Mouse (Mus musculus) spleen, postnatal 36 days (tissue): ENCODE results near the gene Fbh1.
A peak's percentile ranks its signal among the peaks of the same experiment; 100 is the strongest.

Experiments
- DNase-seq, 2 experiments: peaks; one replicate each; pipeline ENCODE4 v3.0.0; 2022; ENCODE audit warnings: low spot score in 2 of 2, mixed read lengths in 1 of 2

The Fbh1 gene

DNA sequence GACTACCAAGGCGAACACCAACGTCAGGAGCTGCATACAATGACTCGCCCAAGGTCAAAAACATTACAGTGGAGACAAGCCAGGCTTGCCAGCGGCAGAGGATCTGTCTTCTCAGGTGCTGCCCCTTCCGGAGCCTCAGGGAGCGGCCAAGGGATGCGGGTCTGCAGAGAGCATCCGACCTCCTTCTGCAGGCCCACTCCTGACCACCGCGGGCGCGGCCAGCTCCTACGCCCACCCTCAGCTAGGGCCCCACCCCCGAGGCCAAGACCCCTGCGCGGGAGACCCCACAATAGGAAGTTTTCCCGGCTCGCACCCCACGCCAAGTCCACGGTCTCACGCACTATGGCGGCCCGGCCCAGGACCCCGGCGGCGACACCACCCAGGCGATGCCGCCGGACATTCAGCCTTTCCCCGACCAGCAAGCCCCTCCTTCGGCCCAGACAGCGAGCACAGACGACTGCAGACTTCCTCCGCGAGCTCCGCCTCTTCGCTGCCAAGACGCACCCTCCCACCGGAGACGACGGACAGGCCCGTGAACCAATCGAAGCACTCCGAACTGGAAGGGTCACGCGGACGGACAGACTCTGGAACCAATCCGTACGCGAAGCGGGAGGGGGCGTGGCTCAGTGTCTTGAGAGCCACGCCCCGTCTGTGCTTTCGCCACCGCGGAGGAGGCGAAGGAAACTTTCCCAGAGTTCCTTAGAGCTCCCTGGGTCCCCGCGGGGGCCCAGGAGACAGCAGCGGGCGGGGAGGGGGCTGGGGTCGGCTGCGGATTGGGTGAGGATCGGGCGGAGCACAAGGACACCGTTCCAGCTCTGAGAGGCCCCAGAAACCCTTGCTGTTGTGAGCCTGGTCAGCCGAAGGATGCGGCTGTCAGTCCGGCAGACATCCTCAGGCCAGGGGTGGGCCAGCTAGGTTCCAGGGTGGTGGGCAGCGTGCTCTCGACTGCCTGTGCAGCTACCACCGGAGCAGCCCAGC lies at the start of gene Fbh1, which contains the start of gene Ankrd16:
TSS of gene Fbh1 (minus strand) at position 492 of the 978 bp plus-strand sequence.
TSS of gene Ankrd16 (plus strand) at position 786 of the 978 bp plus-strand sequence.
- DNase-seq: peak; percentile 100

DNA sequence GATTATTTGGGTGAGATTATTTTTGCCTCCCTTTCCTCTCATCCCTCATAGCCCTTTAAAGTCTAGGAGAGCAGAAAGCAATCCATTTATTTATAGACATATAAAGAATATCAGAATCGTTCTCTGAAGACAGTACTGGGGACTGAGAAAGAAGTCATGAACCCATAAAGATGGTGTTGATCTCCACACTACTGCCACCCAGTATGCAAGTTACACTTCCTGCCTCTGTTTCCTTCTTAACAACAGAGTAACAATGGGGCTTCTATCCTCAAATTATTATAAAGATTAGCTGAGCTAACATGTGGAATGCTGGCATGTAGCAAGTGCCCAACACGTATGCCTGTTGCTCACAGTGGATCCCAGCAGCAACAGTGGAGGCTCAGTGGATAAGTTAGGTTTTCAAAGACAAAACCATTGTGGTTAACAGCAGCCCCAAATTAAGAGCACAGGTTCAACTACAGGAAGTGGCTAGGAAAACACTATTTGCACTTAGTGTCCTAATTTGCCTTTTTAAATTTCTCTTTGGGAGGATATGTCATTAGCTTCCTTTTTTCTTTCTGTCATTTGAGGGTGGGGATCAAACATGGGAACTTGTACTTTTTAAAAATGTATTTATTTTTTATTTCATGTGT lies 24.0 kb upstream of the Fbh1 start:
- no peak for DNase-seq

DNA sequence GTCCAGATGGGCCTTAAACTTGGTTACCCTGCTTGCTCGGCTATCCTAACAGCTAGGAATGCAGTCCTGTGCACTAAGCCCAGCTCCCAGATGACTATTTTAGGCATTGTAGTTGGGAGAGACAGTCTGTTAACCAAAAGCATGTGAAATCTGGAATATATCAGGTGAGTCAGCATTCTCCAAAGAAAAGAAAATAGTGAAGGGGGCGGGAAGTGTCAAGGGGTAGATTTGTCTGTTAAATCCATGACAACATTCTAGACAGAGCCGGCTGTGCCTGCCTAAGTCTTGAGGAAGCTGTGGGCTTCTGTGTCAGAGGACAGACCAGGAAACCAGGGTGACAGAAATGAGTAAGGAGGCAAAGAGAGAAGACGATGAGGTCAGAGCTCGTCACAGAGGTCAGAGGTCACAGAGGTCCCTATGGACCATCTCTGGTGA lies 20.6 kb upstream of the Fbh1 start:
- no peak for DNase-seq

DNA sequence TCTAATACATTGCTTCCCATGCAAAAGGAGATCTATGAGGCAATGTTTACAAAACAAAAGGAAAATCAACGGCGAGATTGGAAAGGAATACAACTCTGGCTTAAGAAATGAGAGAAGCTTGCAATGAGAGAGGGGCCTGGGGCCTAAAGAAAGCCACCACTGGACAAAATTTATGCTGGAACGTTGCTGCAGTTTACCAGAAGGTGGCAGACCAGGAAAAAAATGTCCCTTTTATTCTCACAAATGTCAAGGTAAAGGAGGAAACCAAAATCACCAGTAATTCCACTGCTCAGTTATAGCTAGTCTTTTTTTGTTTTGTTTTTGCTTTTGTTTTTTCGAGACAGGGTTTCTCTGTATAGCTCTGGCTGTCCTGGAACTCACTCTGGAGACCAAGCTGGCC lies 17.3 kb upstream of the Fbh1 start:
- DNase-seq: no peak

DNA sequence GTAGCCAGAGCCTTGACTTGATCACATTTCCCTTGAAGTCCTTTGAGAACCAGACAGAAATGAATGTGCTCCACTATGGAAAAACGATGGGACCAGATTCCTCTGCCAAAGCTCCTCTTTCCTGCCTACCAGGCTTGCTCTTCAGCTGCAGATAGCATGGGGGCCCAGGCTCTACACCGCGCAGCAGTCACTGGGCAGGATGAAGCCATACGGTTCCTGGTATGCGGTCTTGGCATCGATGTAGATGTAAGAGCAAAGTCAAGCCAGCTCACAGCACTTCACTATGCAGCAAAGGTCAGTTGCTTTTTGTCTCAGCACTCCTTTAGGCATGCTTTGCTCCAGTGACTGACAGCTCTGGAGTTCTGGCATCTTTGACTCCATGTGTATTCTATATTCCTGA lies 6.8 kb upstream of the Fbh1 start:
- no peak for DNase-seq

DNA sequence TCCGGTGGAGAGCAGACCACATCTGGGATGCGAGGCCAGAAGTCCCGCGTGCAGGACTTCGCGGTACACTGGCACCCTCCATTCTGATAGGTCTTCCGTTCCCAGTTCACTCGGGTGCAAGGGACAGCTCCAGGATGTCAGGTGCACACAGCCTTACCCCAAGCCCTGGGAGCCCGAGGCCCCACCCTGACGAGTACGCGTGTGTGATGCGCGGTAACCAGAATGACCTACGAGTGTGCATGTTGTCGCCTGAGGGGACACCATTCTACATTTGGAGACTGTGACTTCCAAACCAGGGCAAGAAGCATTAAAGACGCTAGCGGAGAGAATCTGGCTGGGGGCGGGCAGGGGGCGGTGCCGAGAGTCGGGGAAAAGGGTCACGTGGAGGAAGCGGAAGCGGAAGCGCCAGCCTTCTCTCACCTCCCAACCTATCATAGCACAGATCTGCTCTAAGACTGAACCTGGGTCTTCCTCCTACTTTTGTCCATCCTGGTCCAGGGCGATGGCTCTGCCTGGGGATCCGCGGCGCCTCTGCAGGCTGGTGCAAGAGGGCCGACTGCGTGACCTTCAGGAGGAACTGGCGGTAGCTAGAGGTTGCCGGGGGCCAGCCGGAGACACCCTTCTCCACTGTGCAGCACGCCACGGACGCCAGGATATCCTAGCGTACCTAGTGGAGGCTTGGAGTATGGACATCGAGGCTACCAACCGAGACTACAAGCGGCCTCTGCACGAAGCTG lies 873 bp upstream of the Fbh1 start:
- DNase-seq: peak; percentile 80 to 83

DNA sequence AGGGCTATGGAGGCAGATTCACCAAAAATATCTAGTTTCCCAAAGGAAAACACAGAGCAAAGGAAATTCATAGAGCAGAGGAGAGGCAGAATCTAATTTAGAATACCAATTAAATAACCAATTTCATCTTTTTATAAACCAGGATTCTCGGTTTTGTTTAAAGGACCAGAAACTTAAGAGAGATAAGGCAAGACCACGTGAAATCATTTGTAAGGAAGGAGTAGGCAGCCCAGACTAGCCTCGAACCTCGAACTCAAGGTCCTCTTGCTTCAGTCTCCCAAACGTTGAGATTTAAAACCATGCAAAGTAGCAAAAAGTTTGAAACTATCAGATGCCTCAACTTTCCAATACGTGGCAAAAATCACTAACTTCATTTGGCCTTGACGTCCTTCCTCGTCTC lies 967 bp downstream of the Fbh1 start:
- DNase-seq: no peak

DNA sequence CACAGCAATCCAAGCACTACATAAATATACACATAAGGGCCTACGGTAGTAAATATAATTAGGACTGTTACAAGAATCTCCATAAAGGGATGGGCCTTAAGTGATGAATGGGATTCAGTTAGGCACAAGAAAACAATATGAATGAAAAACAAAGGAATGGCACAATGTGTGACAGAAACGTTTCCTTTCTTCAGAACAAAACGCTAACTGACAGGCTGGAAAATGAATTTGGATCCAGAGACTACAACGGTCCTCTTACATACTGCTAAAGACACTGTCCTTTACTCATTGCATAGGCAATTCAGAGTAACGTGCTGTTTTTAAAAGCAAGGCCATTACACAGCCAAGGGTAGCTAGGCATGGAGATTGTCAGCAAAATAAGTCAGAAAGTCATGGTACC lies 2.3 kb downstream of the Fbh1 start:
- DNase-seq: no peak

DNA sequence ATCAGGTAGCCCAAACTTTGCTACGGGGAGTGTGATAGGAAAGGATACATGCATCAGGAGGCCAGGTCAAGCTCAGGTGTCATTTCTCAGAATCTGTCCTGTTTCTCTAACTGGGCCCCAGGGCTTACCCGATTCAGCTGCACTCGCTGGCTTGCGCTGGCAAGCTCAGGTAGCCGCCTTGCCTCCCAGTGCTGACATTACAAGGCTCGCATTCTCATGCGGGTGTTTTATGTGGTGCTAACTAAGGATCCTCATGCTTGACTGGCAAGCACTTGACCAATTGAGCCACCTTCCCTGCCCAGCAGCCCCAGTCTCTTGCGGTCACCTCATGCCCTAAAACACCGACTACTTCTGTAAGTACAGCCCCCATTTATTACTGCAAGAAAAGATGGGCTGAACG lies 3.0 kb downstream of the Fbh1 start:
- DNase-seq: no peak

DNA sequence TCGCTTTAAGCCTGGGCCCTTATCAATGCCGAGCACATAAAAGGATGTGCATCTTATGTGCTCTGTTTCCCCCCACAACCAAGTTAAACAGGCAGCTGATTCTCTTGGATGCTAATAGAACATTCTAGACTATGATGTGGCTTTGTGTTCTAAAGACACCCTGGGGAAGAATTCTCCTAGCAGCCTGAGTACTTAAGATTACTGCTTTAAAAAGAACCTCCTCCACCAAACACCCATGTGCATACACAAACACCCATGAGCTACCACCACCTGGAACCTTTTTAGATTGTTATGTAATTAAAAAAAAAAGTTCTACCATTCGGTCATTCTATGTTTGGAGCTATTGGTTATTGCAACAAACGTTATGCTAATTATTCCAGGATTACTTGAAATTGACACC lies 5.0 kb downstream of the Fbh1 start:
- DNase-seq: no peak

DNA sequence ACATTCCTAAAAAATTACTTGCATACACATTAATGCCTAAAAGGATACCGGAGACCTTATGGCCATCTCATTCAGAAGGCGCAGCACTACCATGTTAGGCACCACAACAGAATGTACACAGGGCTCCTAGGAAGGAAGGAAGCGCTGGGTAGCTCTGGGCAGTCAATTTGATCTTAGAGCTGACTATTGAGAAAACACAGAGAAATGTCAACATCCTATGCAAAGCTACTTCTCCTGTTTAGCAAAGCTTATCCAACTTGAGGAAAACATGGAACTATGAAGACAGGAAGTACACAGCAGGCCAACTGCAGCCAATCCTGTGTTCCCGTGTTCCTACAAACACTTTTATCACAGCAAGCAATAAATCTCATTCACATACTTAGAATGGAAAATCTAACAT lies 5.7 kb downstream of the Fbh1 start:
- DNase-seq: no peak

DNA sequence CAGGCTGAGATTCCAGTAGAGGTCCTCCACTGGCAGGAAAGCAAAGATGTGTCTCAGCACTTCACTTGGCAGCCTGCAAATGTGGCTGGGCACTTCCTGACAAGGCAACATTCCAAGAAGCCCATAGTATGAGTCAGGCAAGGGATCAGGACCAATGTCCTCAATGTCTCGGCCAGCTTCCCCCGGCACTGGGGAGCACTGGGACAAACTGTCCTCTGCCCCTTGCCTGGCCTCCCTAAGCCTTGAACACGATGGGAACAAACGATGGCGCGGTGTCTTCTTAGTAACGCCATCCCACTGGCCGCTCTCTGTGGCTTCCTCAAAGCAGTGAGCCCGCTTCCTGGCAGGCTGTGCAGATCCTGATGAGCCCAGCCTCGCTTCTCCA lies 10.2 kb downstream of the Fbh1 start:
- DNase-seq: no peak

DNA sequence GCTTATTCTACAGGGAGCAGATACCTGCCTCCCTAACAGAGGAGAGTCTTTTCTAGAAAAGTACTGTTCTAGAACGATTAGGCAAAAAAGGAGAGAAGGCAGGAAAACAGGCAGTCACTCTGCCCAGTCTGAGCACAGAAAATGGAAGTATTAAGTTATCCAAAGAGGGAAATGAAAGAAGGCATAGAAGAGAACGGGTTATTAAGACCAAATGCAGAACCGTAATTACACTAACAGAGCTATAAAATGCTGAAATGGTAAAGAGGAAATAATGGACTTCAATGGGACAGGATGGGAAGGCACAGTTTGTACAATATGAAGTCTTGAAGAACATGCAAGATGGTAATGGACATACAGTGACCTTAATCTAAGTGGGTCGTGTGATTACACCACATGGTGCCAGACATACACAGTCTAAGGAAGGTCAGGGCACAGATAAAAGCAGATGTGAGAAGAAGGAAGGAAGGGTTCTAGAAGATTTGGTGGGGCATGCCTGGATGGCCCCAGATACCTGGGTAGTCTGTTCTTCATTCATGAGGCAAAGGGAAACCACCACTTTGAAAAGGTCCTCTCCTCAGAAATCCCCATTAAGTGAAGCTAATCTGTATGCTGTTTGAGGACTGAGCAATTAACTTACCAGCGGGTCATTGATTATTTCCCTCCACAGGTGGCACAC lies 10.8 kb downstream of the Fbh1 start:
- DNase-seq: peak; percentile 18 to 34

DNA sequence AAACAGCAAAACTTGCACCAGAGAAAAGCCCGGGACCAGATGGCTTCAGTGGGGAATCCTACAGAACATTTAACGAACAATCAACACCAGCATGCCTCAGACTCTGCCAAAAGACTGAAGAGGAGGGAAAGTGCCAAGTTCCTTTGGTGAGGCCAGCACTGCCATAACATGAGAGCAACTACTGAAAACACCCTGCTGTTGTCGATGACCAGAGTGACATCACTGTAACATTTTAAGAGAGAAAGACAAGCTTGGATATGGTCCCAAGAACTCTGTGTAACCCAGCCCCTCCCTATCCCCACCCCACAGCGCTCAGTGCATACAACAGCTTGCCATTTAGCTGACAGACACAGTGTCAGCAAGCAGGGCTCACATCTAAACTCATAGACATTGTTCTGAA lies 11.7 kb downstream of the Fbh1 start:
- no peak for DNase-seq

DNA sequence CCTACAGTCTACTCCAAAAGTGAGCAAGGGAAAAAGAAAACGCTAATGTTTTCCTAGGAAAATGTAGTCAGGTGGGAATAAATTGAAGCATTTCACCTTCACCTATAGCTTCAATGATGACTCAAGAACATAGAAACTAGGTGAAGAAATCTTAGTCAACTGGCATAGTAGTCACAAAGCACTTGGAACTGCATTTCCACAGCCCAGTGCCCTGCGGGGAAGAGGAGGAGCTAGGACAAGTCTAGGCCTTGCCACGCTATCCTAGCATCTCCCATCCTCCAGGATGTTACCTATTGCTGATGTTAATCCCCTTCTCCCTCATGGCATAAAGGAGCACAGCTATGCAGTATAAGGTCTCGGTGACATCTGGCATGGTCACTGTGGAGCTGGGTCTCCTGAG lies 14.8 kb downstream of the Fbh1 start:
- DNase-seq: no peak

DNA sequence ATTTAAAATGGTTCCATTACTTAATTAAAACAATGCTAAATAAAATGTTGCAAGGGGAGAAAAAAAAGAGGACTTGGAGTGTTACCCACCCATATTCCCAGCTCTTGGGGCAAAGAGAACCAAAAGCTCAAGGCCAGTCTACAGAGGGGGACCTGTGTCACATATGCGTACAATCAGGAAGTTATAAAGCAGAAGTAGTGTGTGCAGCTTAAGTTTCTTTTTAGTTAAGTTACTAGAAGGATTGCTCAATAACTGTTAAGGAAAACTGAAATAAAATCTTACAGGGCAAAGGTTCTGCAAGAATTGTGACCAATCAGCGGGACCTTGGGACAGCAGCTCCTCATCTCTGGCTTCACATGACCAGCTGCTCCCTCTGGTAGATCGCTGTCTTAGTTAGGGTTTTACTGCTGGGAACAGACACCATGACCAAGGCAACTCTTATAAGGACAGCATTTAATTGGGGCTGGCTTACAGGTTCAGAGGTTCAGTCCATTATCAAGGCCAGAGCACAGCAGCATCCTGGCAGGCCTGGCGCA lies 37.8 kb downstream of the Fbh1 start:
- DNase-seq: peak in 1 of 2 experiments; percentile 4

DNA sequence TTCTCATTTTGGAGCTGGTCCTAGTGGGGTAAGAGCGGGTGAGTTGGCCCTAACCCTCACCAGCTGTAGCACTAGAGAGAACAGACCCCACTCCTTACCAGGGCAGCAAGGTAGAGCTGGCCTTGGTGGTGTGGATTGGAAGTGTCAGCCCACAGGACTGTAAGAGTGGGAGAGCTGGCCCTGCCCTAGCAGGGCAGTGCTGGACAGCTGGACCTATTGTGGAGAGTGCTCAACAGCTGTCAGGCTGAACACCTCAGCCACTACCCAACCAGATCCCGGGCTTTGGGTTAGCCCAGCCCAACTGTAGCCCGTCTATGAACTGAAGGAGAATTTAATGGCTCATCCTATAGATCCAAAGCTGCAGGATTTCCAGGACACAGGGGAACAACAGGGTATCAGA lies 38.6 kb downstream of the Fbh1 start:
- no peak for DNase-seq

DNA sequence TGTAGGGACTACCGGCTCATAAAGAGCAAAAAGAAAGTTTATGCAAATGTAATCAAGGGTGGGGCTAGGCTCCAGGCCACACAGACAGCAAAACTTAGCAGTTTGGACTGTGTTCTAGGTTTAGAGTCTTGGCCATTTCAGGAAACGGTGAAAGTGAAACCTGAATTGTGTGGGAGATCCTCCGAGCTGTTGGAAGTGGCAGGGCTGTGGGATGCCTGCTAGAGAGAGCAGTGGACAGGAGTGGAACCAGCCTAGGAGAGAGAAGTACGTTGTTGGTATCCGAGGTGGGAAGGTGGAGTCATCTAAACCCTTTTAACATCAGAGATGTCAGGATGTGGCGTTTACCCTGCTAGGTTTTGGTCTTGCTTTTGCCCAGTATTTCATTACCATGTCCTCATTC lies 41.5 kb downstream of the Fbh1 start:
- DNase-seq: no peak

DNA sequence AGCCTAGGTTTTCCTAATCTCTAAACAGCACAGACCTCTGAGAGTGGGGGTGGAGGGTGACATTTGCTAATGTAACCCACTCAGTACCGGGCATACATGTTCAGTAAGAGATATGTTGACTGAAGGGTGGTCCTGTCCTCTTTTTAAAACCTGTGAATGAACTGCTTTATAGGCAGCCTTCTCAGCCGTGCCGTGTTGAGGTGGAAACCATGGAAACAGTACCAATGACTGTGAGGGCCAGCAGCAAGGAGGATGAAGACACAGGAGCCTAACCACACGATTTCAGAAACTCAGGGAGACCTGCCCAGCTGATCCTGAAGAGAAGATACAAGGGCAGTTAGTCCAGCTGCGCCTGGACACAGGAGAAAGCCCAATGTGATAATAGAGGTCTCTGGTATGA lies 44.4 kb downstream of the Fbh1 start:
- no peak for DNase-seq

DNA sequence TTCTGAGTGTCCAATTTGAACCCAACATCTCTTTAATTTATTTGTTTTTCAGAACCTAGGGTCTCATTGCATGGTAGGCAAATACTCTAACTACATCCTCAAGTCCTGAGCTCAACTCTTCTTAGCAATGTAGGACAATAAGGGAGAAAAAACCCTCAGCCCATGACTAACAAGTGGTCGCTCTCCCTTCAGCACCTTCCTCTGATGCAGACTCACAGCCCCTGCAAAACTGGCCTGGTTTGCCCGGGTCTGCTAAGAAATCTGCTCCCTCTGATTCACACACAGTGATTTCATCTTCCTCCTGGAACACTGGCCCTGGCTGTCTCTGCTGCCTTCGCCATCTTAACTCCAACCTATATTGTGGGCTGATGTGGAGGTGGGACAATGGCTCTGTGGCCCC lies 48.3 kb downstream of the Fbh1 start:
- no peak for DNase-seq

DNA sequence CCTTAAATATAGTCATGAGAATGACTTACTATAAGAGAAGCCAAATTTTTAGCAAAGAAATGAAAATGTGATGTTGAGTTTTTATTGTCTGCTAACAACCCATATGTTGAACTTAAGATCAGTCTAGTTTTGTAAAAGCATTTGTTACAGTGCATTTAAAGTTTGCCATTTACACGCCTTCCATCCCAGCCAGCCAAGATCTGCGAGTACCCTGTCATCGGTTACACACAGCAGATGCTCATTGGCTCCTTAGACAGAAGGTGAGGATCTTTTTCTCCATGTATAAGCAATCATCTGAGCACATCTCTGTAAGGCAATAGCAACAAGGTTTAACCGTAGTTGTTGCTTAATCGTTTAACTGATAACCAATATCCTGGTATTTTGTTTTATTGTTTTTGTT lies 49.8 kb downstream of the Fbh1 start:
- no peak for DNase-seq

DNA sequence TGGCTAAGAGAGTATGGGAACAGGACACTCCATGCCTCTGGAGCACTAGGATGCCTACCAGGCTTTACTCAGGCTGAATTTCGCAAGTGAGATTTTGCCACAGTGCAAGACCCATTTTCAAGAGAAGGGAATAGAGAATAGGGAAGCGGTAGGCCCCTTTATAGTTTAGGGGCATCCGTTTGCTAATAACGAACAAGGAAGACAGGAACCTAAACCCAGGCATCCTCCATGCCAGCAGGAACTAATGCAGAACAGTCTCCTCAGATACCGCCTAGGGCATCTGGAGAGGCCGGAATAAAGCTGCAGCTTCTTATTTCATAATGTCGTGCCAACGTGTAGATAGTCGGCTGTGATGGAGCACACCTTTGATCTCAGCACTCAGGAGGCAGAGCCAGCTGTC lies 54.8 kb downstream of the Fbh1 start:
- DNase-seq: no peak
